Mouse (Mus musculus): ENCODE measurements around the gene Gldc. TPM values are rescaled to one million over a fixed set of nuclear protein-coding genes. Genes with fewer than 3 reads are reported as not detected.
A peak's percentile ranks its signal among the peaks of the same experiment; 100 is the strongest.

The Gldc gene
- polyA plus RNA-seq, 1 experiment: 3.6 TPM

GRCm38 (mm10) chr19:30205874-30206273 lies 30.6 kb upstream of the Gldc start:
- no peak for TF ChIP-seq POLR2A (IDR thresholded peaks at IDR 0.05; ENCODE audit: control insufficient read depth, low read depth, low read length)
- no peak for TF ChIP-seq CTCF (IDR thresholded peaks at IDR 0.05; ENCODE audit: control insufficient read depth, insufficient read depth, insufficient replicate concordance, low read depth, low read length)
- no peaks in the 10 kb centered on the region for H3K27me3 ChIP-seq (ENCODE audit: control insufficient read depth, insufficient read depth, low read length)
- H3K27ac ChIP-seq (ENCODE audit: control insufficient read depth, insufficient read depth, low read depth, low read length): no peak overlapping the region

GRCm38 (mm10) chr19:30205159-30205816 lies 30.1 kb upstream of the Gldc start:
- H3K36me3 ChIP-seq (ENCODE audit: control insufficient read depth, insufficient read depth, low read length): no peaks in the 10 kb centered on the region
- no peak overlapping the region for H3K4me3 ChIP-seq (ENCODE audit: control insufficient read depth, low read depth, low read length)
- no peaks in the 10 kb centered on the region for H3K27me3 ChIP-seq (ENCODE audit: control insufficient read depth, insufficient read depth, low read length)
- no peaks in the 10 kb centered on the region for H3K4me1 ChIP-seq (ENCODE audit: control insufficient read depth, insufficient read depth, low read length)
- no peak overlapping the region for H3K27ac ChIP-seq (ENCODE audit: control insufficient read depth, insufficient read depth, low read depth, low read length)
- TF ChIP-seq POLR2A (IDR thresholded peaks at IDR 0.05; ENCODE audit: control insufficient read depth, low read depth, low read length): no peak
- peak; percentile 67; the same call in 1 of the 2 replicates for TF ChIP-seq CTCF (IDR thresholded peaks at IDR 0.05; ENCODE audit: control insufficient read depth, insufficient read depth, insufficient replicate concordance, low read depth, low read length)

More at GRCm38 (mm10) chr19:30205874-30206273, 30.6 kb upstream of the Gldc start:
- Histone ChIP-seq H3K36me3 (ENCODE audit: control insufficient read depth, insufficient read depth, low read length) (no peaks in the 10 kb centered on the region), H3K4me1 (ENCODE audit: control insufficient read depth, insufficient read depth, low read length) (no peaks in the 10 kb centered on the region), H3K4me3 (ENCODE audit: control insufficient read depth, low read depth, low read length) (no peak overlapping the region)

GRCm38 (mm10) chr19:30202177-30202576 lies 26.9 kb upstream of the Gldc start:
- no peaks in the 10 kb centered on the region for H3K36me3 ChIP-seq (ENCODE audit: control insufficient read depth, insufficient read depth, low read length)
- H3K4me1 ChIP-seq (ENCODE audit: control insufficient read depth, insufficient read depth, low read length): no peaks in the 10 kb centered on the region
- H3K4me3 ChIP-seq (ENCODE audit: control insufficient read depth, low read depth, low read length): no peak overlapping the region
- H3K27me3 ChIP-seq (ENCODE audit: control insufficient read depth, insufficient read depth, low read length): no peaks in the 10 kb centered on the region
- no peak for TF ChIP-seq CTCF (IDR thresholded peaks at IDR 0.05; ENCODE audit: control insufficient read depth, insufficient read depth, insufficient replicate concordance, low read depth, low read length)
- no peak for TF ChIP-seq POLR2A (IDR thresholded peaks at IDR 0.05; ENCODE audit: control insufficient read depth, low read depth, low read length)
- no peak overlapping the region for H3K27ac ChIP-seq (ENCODE audit: control insufficient read depth, insufficient read depth, low read depth, low read length)

GRCm38 (mm10) chr19:30194999-30195398 lies 19.8 kb upstream of the Gldc start:
- TF ChIP-seq POLR2A (IDR thresholded peaks at IDR 0.05; ENCODE audit: control insufficient read depth, low read depth, low read length) (no peak), CTCF (IDR thresholded peaks at IDR 0.05; ENCODE audit: control insufficient read depth, insufficient read depth, insufficient replicate concordance, low read depth, low read length) (no peak)
- Histone ChIP-seq H3K36me3 (ENCODE audit: control insufficient read depth, insufficient read depth, low read length) (no peaks in the 10 kb centered on the region), H3K27me3 (ENCODE audit: control insufficient read depth, insufficient read depth, low read length) (no peaks in the 10 kb centered on the region), H3K27ac (ENCODE audit: control insufficient read depth, insufficient read depth, low read depth, low read length) (no peak overlapping the region), H3K4me1 (ENCODE audit: control insufficient read depth, insufficient read depth, low read length) (no peaks in the 10 kb centered on the region), H3K4me3 (ENCODE audit: control insufficient read depth, low read depth, low read length) (no peak overlapping the region)

- Histone ChIP-seq H3K27me3 (ENCODE audit: control insufficient read depth, insufficient read depth, low read length) (no peaks in the 10 kb centered on the region), H3K4me1 (ENCODE audit: control insufficient read depth, insufficient read depth, low read length) (no peaks in the 10 kb centered on the region), H3K36me3 (ENCODE audit: control insufficient read depth, insufficient read depth, low read length) (no peaks in the 10 kb centered on the region), H3K27ac (ENCODE audit: control insufficient read depth, insufficient read depth, low read depth, low read length) (no peak overlapping the region), H3K4me3 (ENCODE audit: control insufficient read depth, low read depth, low read length) (no peak overlapping the region)
- no peak for TF ChIP-seq POLR2A (IDR thresholded peaks at IDR 0.05; ENCODE audit: control insufficient read depth, low read depth, low read length)
- no peak for TF ChIP-seq CTCF (IDR thresholded peaks at IDR 0.05; ENCODE audit: control insufficient read depth, insufficient read depth, insufficient replicate concordance, low read depth, low read length)
Observed at GRCm38 (mm10) chr19:30187232-30187631, 12.0 kb upstream of the Gldc start.

- Histone ChIP-seq H3K27ac (ENCODE audit: control insufficient read depth, insufficient read depth, low read depth, low read length) (no peak overlapping the region), H3K36me3 (ENCODE audit: control insufficient read depth, insufficient read depth, low read length) (no peaks in the 10 kb centered on the region), H3K4me1 (ENCODE audit: control insufficient read depth, insufficient read depth, low read length) (no peaks in the 10 kb centered on the region), H3K27me3 (ENCODE audit: control insufficient read depth, insufficient read depth, low read length) (no peaks in the 10 kb centered on the region), H3K4me3 (ENCODE audit: control insufficient read depth, low read depth, low read length) (peak overlapping the region; percentile 2; the same call in 1 of the 2 replicates)
- TF ChIP-seq CTCF (IDR thresholded peaks at IDR 0.05; ENCODE audit: control insufficient read depth, insufficient read depth, insufficient replicate concordance, low read depth, low read length) (no peak), POLR2A (IDR thresholded peaks at IDR 0.05; ENCODE audit: control insufficient read depth, low read depth, low read length) (no peak)
Observed at GRCm38 (mm10) chr19:30185536-30185935, 10.3 kb upstream of the Gldc start.

GRCm38 (mm10) chr19:30179979-30180378 lies 4.8 kb upstream of the Gldc start:
- TF ChIP-seq POLR2A (IDR thresholded peaks at IDR 0.05; ENCODE audit: control insufficient read depth, low read depth, low read length) (no peak), CTCF (IDR thresholded peaks at IDR 0.05; ENCODE audit: control insufficient read depth, insufficient read depth, insufficient replicate concordance, low read depth, low read length) (no peak)
- peaks cover 5% of the 10 kb centered on the region; the same call in 1 of the 2 replicates for H3K27me3 ChIP-seq (ENCODE audit: control insufficient read depth, insufficient read depth, low read length)
- H3K4me1 ChIP-seq (ENCODE audit: control insufficient read depth, insufficient read depth, low read length): peaks cover 5% of the 10 kb centered on the region
- no peak overlapping the region for H3K4me3 ChIP-seq (ENCODE audit: control insufficient read depth, low read depth, low read length)
- H3K27ac ChIP-seq (ENCODE audit: control insufficient read depth, insufficient read depth, low read depth, low read length): no peak overlapping the region
- H3K36me3 ChIP-seq (ENCODE audit: control insufficient read depth, insufficient read depth, low read length): no peaks in the 10 kb centered on the region

All from testis, adult 2 months (tissue).